Mouse (Mus musculus): ENCODE data around the gene Arl11.

DNA sequence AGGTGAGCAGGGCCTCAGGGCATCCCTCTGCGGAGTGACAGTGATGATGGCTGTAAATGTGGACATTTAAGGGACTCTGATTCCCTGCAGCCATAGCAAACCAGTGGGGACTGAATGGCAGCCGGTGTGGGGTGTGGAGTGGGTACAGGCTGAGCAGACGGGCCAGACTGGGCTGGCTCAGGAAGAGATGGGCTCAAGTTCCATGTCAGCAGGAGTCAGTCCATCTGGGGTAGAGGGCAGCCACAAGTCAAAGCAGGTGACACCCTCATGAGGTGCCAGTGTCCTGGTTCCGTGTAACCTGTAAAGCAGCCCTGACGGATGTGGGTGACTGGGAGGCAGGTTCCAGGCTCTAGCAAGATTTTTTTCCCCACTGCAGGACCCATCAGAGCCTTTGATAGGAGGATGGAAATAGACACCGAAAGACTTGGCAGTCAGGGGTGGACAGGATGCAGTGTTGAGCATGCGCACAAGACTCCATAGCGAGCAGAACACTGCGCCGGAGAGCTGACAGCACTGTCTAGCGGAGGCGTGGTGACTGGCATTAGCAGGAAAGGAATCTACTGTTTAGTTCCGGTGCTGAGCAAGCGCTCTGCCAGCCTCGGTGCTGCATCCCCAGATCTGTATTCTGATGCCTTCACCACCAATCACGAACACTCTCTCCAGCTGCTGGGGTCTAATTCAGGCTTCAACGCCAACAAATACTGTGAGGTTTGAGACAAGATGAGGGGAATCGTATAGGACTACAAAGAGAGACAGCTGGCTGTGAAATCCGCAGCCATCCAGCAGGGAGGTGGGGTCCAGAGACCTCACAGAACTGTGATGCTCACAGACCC, 18.3 kb downstream of the Arl11 start:
- TF ChIP-seq GATA1 (IDR thresholded peaks at IDR 0.05; ENCODE audit: borderline replicate concordance, low read length) (no peak), CTCF (IDR thresholded peaks at IDR 0.05; ENCODE audit: low read depth, low read length) (no peak)
